Mouse (Mus musculus) spleen, adult 18-20 months (tissue): ENCODE results near the gene Bnip3.

Source experiments
- DNase-seq, 2 experiments: peaks; one replicate each; pipeline ENCODE4 v3.0.0; 2022; ENCODE audit warnings: mixed read lengths in 2 of 2

Gene Bnip3

GRCm38 (mm10) chr7:138909277-138910192 is at the start of gene Bnip3:
Bnip3 (minus strand) TSS chr7:138909519.
- DNase-seq, result peak; percentile 84 to 88

- no peak for DNase-seq
These were observed 47.8 kb upstream of the Bnip3 start for GRCm38 (mm10) chr7:138957106-138957505.

GRCm38 (mm10) chr7:138955787-138956186 is 46.5 kb upstream of the Bnip3 start:
- no peak for DNase-seq

- no peak for DNase-seq
These were observed 39.0 kb upstream of the Bnip3 start for GRCm38 (mm10) chr7:138948309-138948708.

GRCm38 (mm10) chr7:138947741-138948140 is 38.4 kb upstream of the Bnip3 start:
- DNase-seq, result no peak

- DNase-seq, result no peak
These were observed 36.3 kb upstream of the Bnip3 start for GRCm38 (mm10) chr7:138945668-138946067.

GRCm38 (mm10) chr7:138942301-138942700 is 33.0 kb upstream of the Bnip3 start:
- no peak for DNase-seq

- DNase-seq, result no peak
These were observed 32.3 kb upstream of the Bnip3 start for GRCm38 (mm10) chr7:138941571-138941970.

- no peak for DNase-seq
These were observed 31.5 kb upstream of the Bnip3 start, which contains the start of gene Jakmip3 for GRCm38 (mm10) chr7:138940612-138941461. Jakmip3 (plus strand) TSS chr7:138940730.

GRCm38 (mm10) chr7:138940256-138940611 is 30.9 kb upstream of the Bnip3 start:
- DNase-seq, result no peak

- no peak for DNase-seq
These were observed 29.7 kb upstream of the Bnip3 start for GRCm38 (mm10) chr7:138938991-138939390.

- no peak for DNase-seq
These were observed 25.2 kb upstream of the Bnip3 start for GRCm38 (mm10) chr7:138934523-138934922.

GRCm38 (mm10) chr7:138928456-138928855 is 19.1 kb upstream of the Bnip3 start:
- DNase-seq, result no peak

GRCm38 (mm10) chr7:138923756-138924425 is 14.6 kb upstream of the Bnip3 start:
- DNase-seq, result no peak

- no peak for DNase-seq
These were observed 12.3 kb upstream of the Bnip3 start for GRCm38 (mm10) chr7:138921611-138922010.

- peak; percentile 46 to 50 for DNase-seq
These were observed 10.0 kb upstream of the Bnip3 start for GRCm38 (mm10) chr7:138919156-138919944.

GRCm38 (mm10) chr7:138913616-138914015 is 4.3 kb upstream of the Bnip3 start:
- no peak for DNase-seq

GRCm38 (mm10) chr7:138910193-138910562 is 859 bp upstream of the Bnip3 start:
- no peak for DNase-seq

GRCm38 (mm10) chr7:138908768-138909276 is 497 bp downstream of the Bnip3 start:
- DNase-seq, result no peak

GRCm38 (mm10) chr7:138907976-138908375 is 1.3 kb downstream of the Bnip3 start:
- no peak for DNase-seq

GRCm38 (mm10) chr7:138907043-138907442 is 2.3 kb downstream of the Bnip3 start:
- DNase-seq, result no peak

GRCm38 (mm10) chr7:138906441-138906840 is 2.9 kb downstream of the Bnip3 start:
- no peak for DNase-seq
